Mouse (Mus musculus): ENCODE results near the gene Mterf1a. TPM values are rescaled to one million over a fixed set of nuclear protein-coding genes. Genes with fewer than 3 reads are reported as not detected.

Mterf1a gene
- polyA plus RNA-seq (2014; fragmentation: Illumina TruSeq; extraction: RNeasy Lipid Tissue Mini Kit (QIAGEN cat#74804); ENCODE audit: low read depth, low replicate concordance) = 25.3 TPM

GRCm38 (mm10) chr5:3893459-3894293, at the start of gene Mterf1a:
TSS of gene Mterf1a (minus strand) at chr5:3893933.

GRCm38 (mm10) chr5:3927801-3928689, 34.3 kb upstream of the Mterf1a start, which contains the start of gene Akap9:
TSS of gene Akap9 (plus strand) at chr5:3928054.

GRCm38 (mm10) chr5:3845026-3845425, 48.7 kb downstream of the Mterf1a start, which contains the start of gene Lrrd1:
TSS of gene Lrrd1 (plus strand) at chr5:3845173.

Other genes with a start within 250 kb of the Mterf1a start
- gene Tmbim7, start 242.8 kb downstream of the Mterf1a start, polyA plus RNA-seq (2014; fragmentation: Illumina TruSeq; extraction: RNeasy Lipid Tissue Mini Kit (QIAGEN cat#74804); ENCODE audit: low read depth, low replicate concordance) = not detected
- 140 TPM for gene Gatad1, start 236.7 kb downstream of the Mterf1a start, polyA plus RNA-seq (2014; fragmentation: Illumina TruSeq; extraction: RNeasy Lipid Tissue Mini Kit (QIAGEN cat#74804); ENCODE audit: low read depth, low replicate concordance)
- 69.5 TPM for gene Ankib1, start 91.0 kb downstream of the Mterf1a start, polyA plus RNA-seq (2014; fragmentation: Illumina TruSeq; extraction: RNeasy Lipid Tissue Mini Kit (QIAGEN cat#74804); ENCODE audit: low read depth, low replicate concordance)
- 122 TPM for gene Krit1, start 90.7 kb downstream of the Mterf1a start, polyA plus RNA-seq (2014; fragmentation: Illumina TruSeq; extraction: RNeasy Lipid Tissue Mini Kit (QIAGEN cat#74804); ENCODE audit: low read depth, low replicate concordance)
- gene Lrrd1, start 48.8 kb downstream of the Mterf1a start, polyA plus RNA-seq (2014; fragmentation: Illumina TruSeq; extraction: RNeasy Lipid Tissue Mini Kit (QIAGEN cat#74804); ENCODE audit: low read depth, low replicate concordance) = not detected
- gene Akap9, start 34.1 kb upstream of the Mterf1a start, polyA plus RNA-seq (2014; fragmentation: Illumina TruSeq; extraction: RNeasy Lipid Tissue Mini Kit (QIAGEN cat#74804); ENCODE audit: low read depth, low replicate concordance) = 172 TPM
- gene Cyp51, start 210.8 kb upstream of the Mterf1a start, polyA plus RNA-seq (2014; fragmentation: Illumina TruSeq; extraction: RNeasy Lipid Tissue Mini Kit (QIAGEN cat#74804); ENCODE audit: low read depth, low replicate concordance) = 146 TPM

Data from sigmoid colon, adult 10 weeks (tissue).